Mouse (Mus musculus) liver, embryonic 12.5 days (tissue): ENCODE results near the gene Hacd4. TPM values are rescaled to one million over a fixed set of nuclear protein-coding genes. Genes with fewer than 3 reads are reported as not detected.

ENCODE experiments used
- ATAC-seq: fragments of 200-750 bp; cut with Nextera tagmentation; 2 replicates; pipeline ENCODE4 v1.8.0; 2017; ENCODE audit warnings: moderate number of reproducible peaks, mild to moderate bottlenecking, moderate library complexity
- H3K27ac ChIP-seq: fragments of 300-500 bp; sonication (generic); 2 replicates; pipeline ENCODE4 v1.5.1; 2016; ENCODE audit warnings: mild to moderate bottlenecking
- H3K27me3 ChIP-seq: fragments of 300-500 bp; sonication (generic); replicated peaks from 2 replicates; pipeline ENCODE4 v1.6.1; 2016; ENCODE audit warnings: mild to moderate bottlenecking, moderate library complexity
- H3K36me3 ChIP-seq: fragments of 300-500 bp; sonication (generic); 2 replicates; pipeline ENCODE4 v1.6.1; 2016; ENCODE audit warnings: mild to moderate bottlenecking, moderate library complexity
- H3K4me1 ChIP-seq: fragments of 300-500 bp; sonication (generic); 2 replicates; pipeline ENCODE4 v1.6.1; 2016
- H3K4me2 ChIP-seq: fragments of 300-500 bp; sonication (generic); 2 replicates; pipeline ENCODE4 v1.6.1; 2016; ENCODE audit warnings: mild to moderate bottlenecking, moderate library complexity
- H3K4me3 ChIP-seq: fragments of 300-500 bp; sonication (generic); 2 replicates; pipeline ENCODE4 v1.5.1; 2016; ENCODE audit warnings: mild to moderate bottlenecking, moderate library complexity
- H3K9ac ChIP-seq: fragments of 300-500 bp; sonication (generic); 2 replicates; pipeline ENCODE4 v1.6.1; 2016; ENCODE audit warnings: mild to moderate bottlenecking, moderate library complexity
- H3K9me3 ChIP-seq: fragments of 300-500 bp; sonication (generic); replicated peaks from 2 replicates; pipeline ENCODE4 v1.6.1; 2016; ENCODE audit warnings: mild to moderate bottlenecking, moderate library complexity
- WGBS: fragments of 180-500 bp; shearing (Covaris S2); methylation state at CpG from one replicate; pipeline ENCODE4 v1.1.7; 2016; ENCODE audit not compliant: insufficient replicate concordance; 5-methylcytosine and 5-hydroxymethylcytosine counted together
- polyA plus RNA-seq: library from polyadenylated mRNA; unstranded; fragments of >200 nt; fragmentation: Nextera tagmentation; extraction: Ambion mirVana; gene quantifications from 2 replicates; pipeline ENCODE4 v1.2.1, GENCODE M21; 2016

Hacd4 gene
- polyA plus RNA-seq, 1 experiment from 2014 or later: 5.5 TPM

GRCm38 (mm10) chr4:88458673-88459072, 19.9 kb upstream of the Hacd4 start:
- no peak overlapping the region for H3K4me3 ChIP-seq
- no peaks in the 10 kb centered on the region for H3K9me3 ChIP-seq
- 39% methylated on average over 2 of the region's 2 CpGs for WGBS
- no peak overlapping the region for H3K4me2 ChIP-seq
- no peak overlapping the region for H3K27ac ChIP-seq
- H3K36me3 ChIP-seq: no peaks in the 10 kb centered on the region
- no peaks in the 10 kb centered on the region for H3K4me1 ChIP-seq
- no peak for ATAC-seq
- H3K9ac ChIP-seq: no peak overlapping the region
- no peaks in the 10 kb centered on the region for H3K27me3 ChIP-seq

GRCm38 (mm10) chr4:88458093-88458492, 19.4 kb upstream of the Hacd4 start:
- no peak overlapping the region for H3K4me2 ChIP-seq
- H3K27ac ChIP-seq: no peak overlapping the region
- H3K4me3 ChIP-seq: no peak overlapping the region
- no peaks in the 10 kb centered on the region for H3K9me3 ChIP-seq
- H3K36me3 ChIP-seq: no peaks in the 10 kb centered on the region
- H3K4me1 ChIP-seq: no peaks in the 10 kb centered on the region
- no peaks in the 10 kb centered on the region for H3K27me3 ChIP-seq
- no peak for ATAC-seq
- 62% methylated on average over 1 of the region's 1 CpGs for WGBS
- no peak overlapping the region for H3K9ac ChIP-seq

- Histone ChIP-seq H3K9ac (no peak overlapping the region), H3K4me3 (no peak overlapping the region), H3K9me3 (no peaks in the 10 kb centered on the region), H3K4me2 (no peak overlapping the region), H3K36me3 (no peaks in the 10 kb centered on the region), H3K27me3 (no peaks in the 10 kb centered on the region), H3K4me1 (no peaks in the 10 kb centered on the region), H3K27ac (no peak overlapping the region)
- 65% methylated on average over 1 of the region's 1 CpGs for WGBS
- no peak for ATAC-seq
Observed at GRCm38 (mm10) chr4:88450087-88450765, 11.5 kb upstream of the Hacd4 start.

GRCm38 (mm10) chr4:88448976-88449375, 10.2 kb upstream of the Hacd4 start:
- Histone ChIP-seq H3K27ac (no peak overlapping the region), H3K4me1 (no peaks in the 10 kb centered on the region), H3K27me3 (no peaks in the 10 kb centered on the region), H3K9me3 (no peaks in the 10 kb centered on the region), H3K36me3 (no peaks in the 10 kb centered on the region), H3K4me2 (no peak overlapping the region), H3K9ac (no peak overlapping the region), H3K4me3 (no peak overlapping the region)
- ATAC-seq: no peak
- WGBS: 54% methylated on average over 2 of the region's 2 CpGs

- Histone ChIP-seq H3K27ac (no peak overlapping the region), H3K27me3 (no peaks in the 10 kb centered on the region), H3K4me2 (no peak overlapping the region), H3K4me1 (peaks cover 30% of the 10 kb centered on the region), H3K9me3 (no peaks in the 10 kb centered on the region), H3K36me3 (no peaks in the 10 kb centered on the region), H3K4me3 (no peak overlapping the region), H3K9ac (no peak overlapping the region)
- ATAC-seq: no peak
- WGBS: 63% methylated on average over 7 of the region's 7 CpGs
Observed at GRCm38 (mm10) chr4:88440814-88441213, 2.1 kb upstream of the Hacd4 start.

GRCm38 (mm10) chr4:88439669-88440123, 968 bp upstream of the Hacd4 start:
- peak; percentile 69 for ATAC-seq
- H3K27ac ChIP-seq: no peak overlapping the region
- H3K4me2 ChIP-seq: peak overlapping the region; percentile 21; the same call in 1 of the 2 replicates
- no peaks in the 10 kb centered on the region for H3K9me3 ChIP-seq
- 30% methylated on average over 6 of the region's 6 CpGs for WGBS
- H3K27me3 ChIP-seq: no peaks in the 10 kb centered on the region
- no peak overlapping the region for H3K4me3 ChIP-seq
- no peaks in the 10 kb centered on the region for H3K36me3 ChIP-seq
- peaks cover 30% of the 10 kb centered on the region for H3K4me1 ChIP-seq
- no peak overlapping the region for H3K9ac ChIP-seq

- H3K9ac ChIP-seq: no peak overlapping the region
- 16% methylated on average over 4 of the region's 4 CpGs for WGBS
Observed at GRCm38 (mm10) chr4:88438990-88439329, 232 bp upstream of the Hacd4 start.

GRCm38 (mm10) chr4:88437917-88438316, 811 bp downstream of the Hacd4 start:
- ATAC-seq: no peak
- Histone ChIP-seq H3K9ac (no peak overlapping the region), H3K4me2 (peak overlapping the region; percentile 77), H3K27ac (no peak overlapping the region), H3K4me1 (peaks cover 30% of the 10 kb centered on the region), H3K4me3 (peak overlapping the region; percentile 52), H3K9me3 (no peaks in the 10 kb centered on the region), H3K36me3 (no peaks in the 10 kb centered on the region), H3K27me3 (no peaks in the 10 kb centered on the region)
- WGBS: 27% methylated on average over 2 of the region's 2 CpGs

More at GRCm38 (mm10) chr4:88438990-88439329, 232 bp upstream of the Hacd4 start:
- Histone ChIP-seq H3K9me3 (no peaks in the 10 kb centered on the region), H3K4me1 (peaks cover 30% of the 10 kb centered on the region), H3K27me3 (no peaks in the 10 kb centered on the region), H3K4me3 (peak overlapping the region; percentile 52), H3K36me3 (no peaks in the 10 kb centered on the region), H3K4me2 (peak overlapping the region; percentile 77), H3K27ac (no peak overlapping the region)
- ATAC-seq: no peak

GRCm38 (mm10) chr4:88437166-88437565, 1.6 kb downstream of the Hacd4 start:
- no peaks in the 10 kb centered on the region for H3K27me3 ChIP-seq
- no peak for ATAC-seq
- WGBS: 54% methylated on average over 3 of the region's 3 CpGs
- H3K9me3 ChIP-seq: no peaks in the 10 kb centered on the region
- no peak overlapping the region for H3K9ac ChIP-seq
- H3K4me2 ChIP-seq: no peak overlapping the region
- no peak overlapping the region for H3K4me3 ChIP-seq
- H3K27ac ChIP-seq: no peak overlapping the region
- no peaks in the 10 kb centered on the region for H3K36me3 ChIP-seq
- peaks cover 30% of the 10 kb centered on the region for H3K4me1 ChIP-seq

- H3K4me2 ChIP-seq: no peak overlapping the region
- H3K4me1 ChIP-seq: peaks cover 26% of the 10 kb centered on the region
- H3K4me3 ChIP-seq: no peak overlapping the region
- ATAC-seq: no peak
- H3K27me3 ChIP-seq: no peaks in the 10 kb centered on the region
- no peaks in the 10 kb centered on the region for H3K9me3 ChIP-seq
- no peaks in the 10 kb centered on the region for H3K36me3 ChIP-seq
- 75% methylated on average over 6 of the region's 6 CpGs for WGBS
- no peak overlapping the region for H3K9ac ChIP-seq
- no peak overlapping the region for H3K27ac ChIP-seq
Observed at GRCm38 (mm10) chr4:88436593-88437165, 2.0 kb downstream of the Hacd4 start.

- H3K4me2 ChIP-seq: no peak overlapping the region
Observed at GRCm38 (mm10) chr4:88432412-88433024, 6.2 kb downstream of the Hacd4 start.

GRCm38 (mm10) chr4:88427630-88428239, 11.0 kb downstream of the Hacd4 start:
- Histone ChIP-seq H3K9me3 (no peaks in the 10 kb centered on the region), H3K9ac (no peak overlapping the region), H3K27ac (no peak overlapping the region), H3K4me1 (no peaks in the 10 kb centered on the region), H3K36me3 (no peaks in the 10 kb centered on the region), H3K4me3 (no peak overlapping the region), H3K4me2 (no peak overlapping the region), H3K27me3 (no peaks in the 10 kb centered on the region)
- 83% methylated on average over 2 of the region's 2 CpGs for WGBS
- ATAC-seq: no peak

More at GRCm38 (mm10) chr4:88432412-88433024, 6.2 kb downstream of the Hacd4 start:
- Histone ChIP-seq H3K4me1 (no peaks in the 10 kb centered on the region), H3K4me3 (no peak overlapping the region), H3K27me3 (no peaks in the 10 kb centered on the region), H3K9ac (no peak overlapping the region), H3K9me3 (no peaks in the 10 kb centered on the region), H3K36me3 (no peaks in the 10 kb centered on the region), H3K27ac (no peak overlapping the region)
- WGBS: 59% methylated on average over 8 of the region's 8 CpGs
- no peak for ATAC-seq
